Mouse (Mus musculus) G1E (cell line): ENCODE results near the gene Atrip.

Experiments used
- CTCF ChIP-seq: IDR thresholded peaks from 2 replicates; pipeline ENCODE4 v1.5.1; 2012; ENCODE audit warnings: low read depth, low read length, inconsistent platforms, mixed read lengths
- GATA1 ChIP-seq: IDR thresholded peaks from 2 replicates; pipeline ENCODE4 v1.6.1; 2012; ENCODE audit warnings: borderline replicate concordance, low read length, inconsistent platforms, mixed read lengths
- GATA2 ChIP-seq: IDR thresholded peaks from 2 replicates; pipeline ENCODE4 v1.6.1; 2012; ENCODE audit warnings: low read depth, low read length, inconsistent platforms, borderline replicate concordance
- POLR2AphosphoS5 ChIP-seq: IDR thresholded peaks from 2 replicates; pipeline ENCODE4 v1.6.1; 2012; ENCODE audit warnings: low read depth, low read length, inconsistent platforms; ENCODE audit not compliant: insufficient replicate concordance
- TAL1 ChIP-seq: conservative IDR thresholded peaks from 2 replicates; pipeline ENCODE4 v1.6.1; 2012; ENCODE audit warnings: low read depth, low read length, inconsistent platforms, mixed read lengths

DNA sequence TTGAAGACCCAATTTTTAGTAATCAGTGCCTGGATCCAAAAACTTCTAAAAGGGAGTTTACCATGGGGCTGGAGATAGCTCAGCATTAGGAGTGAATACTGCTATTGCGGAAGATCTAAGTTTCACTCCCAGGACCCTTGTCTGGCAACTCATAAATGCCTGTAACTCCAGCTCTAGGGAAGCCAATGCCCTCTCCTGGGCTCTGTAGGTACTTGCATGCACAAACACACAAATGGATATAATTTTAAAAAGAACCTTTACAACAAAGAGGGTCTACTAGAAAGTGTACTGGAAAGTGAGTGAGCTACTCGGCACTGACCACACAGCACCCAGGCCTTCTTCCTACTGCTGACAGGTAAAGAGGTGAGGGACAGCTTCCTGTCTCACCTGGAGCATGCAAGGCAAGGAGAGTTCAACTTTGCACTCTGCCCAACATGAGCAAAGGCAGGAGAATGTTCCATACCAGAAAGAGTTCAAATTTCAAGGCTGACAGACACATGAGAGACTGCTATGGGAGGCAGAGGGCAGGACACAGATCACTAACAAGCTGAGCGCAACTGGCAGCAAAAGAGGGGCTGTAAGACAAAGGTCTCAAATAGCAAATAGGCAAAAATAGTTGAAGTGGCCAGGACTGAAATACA lies 5.7 kb downstream of the Atrip start:
- no peak for TF ChIP-seq GATA1
- TF ChIP-seq CTCF: no peak
- TF ChIP-seq TAL1: no peak
- no peak for TF ChIP-seq GATA2
- TF ChIP-seq POLR2AphosphoS5: no peak
